In genomic region chr3:65659620-65659932, GRCm38 (mm10) we compare ENCODE assay signal across 8 mouse cellular contexts. TPM values are rescaled to one million over a fixed set of nuclear protein-coding genes. Genes with fewer than 3 reads are reported as not detected.
A peak's percentile ranks its signal among the peaks of the same experiment; 100 is the strongest.
DNase-seq lines count a peak whose midpoint lies in the region; ATAC-seq and TF ChIP-seq lines count a peak whose summit lies in the region.

No protein-coding gene starts in this region.

- peaks cover 8% of the 10 kb centered on the region for H3K27me3 ChIP-seq in embryonic facial prominence, embryonic 12.5 days
- no peaks in the 10 kb centered on the region for H3K27me3 ChIP-seq in intestine, embryonic 15.5 days (replicated peaks)
- H3K27me3 ChIP-seq in myocyte (ENCODE audit: control insufficient read depth, insufficient read depth, insufficient read length): no peaks in the 10 kb centered on the region

- TF ChIP-seq POLR2A in myocyte (IDR thresholded peaks at IDR 0.05; ENCODE audit: insufficient read length, low read depth): no peak

- peak overlapping the region; percentile 70 for H3K9ac ChIP-seq in embryonic facial prominence, embryonic 12.5 days
- H3K9ac ChIP-seq in intestine, embryonic 15.5 days: peak overlapping the region; percentile 71

- H3K79me2 ChIP-seq in myocyte (ENCODE audit: control insufficient read depth, insufficient read depth): no peaks in the 10 kb centered on the region

- peak overlapping the region; percentile 12 for H3ac ChIP-seq in myocyte (ENCODE audit: control insufficient read depth, insufficient read length)

- intact Hi-C loops in left cerebral cortex, adult 2 months (cut with DNase I): loop anchor here (1.0 to 5.0 kb wide), 4 partner anchors 55 to 267 kb away; partner anchors contain the start of genes Ssr3 and Tiparp

- peak overlapping the region; percentile 67 for H3K4me3 ChIP-seq in left cerebral cortex, adult 2 months
- peak overlapping the region; percentile 49 for H3K4me3 ChIP-seq in embryonic facial prominence, embryonic 12.5 days
- H3K4me3 ChIP-seq in intestine, embryonic 15.5 days (replicated peaks): peak overlapping the region; percentile 59
- H3K4me3 ChIP-seq in myocyte: peak overlapping the region; percentile 64

- H3K4me1 ChIP-seq in embryonic facial prominence, embryonic 12.5 days: no peaks in the 10 kb centered on the region
- H3K4me1 ChIP-seq in intestine, embryonic 15.5 days (replicated peaks): no peaks in the 10 kb centered on the region

- TF ChIP-seq CTCF in left cerebral cortex, adult 2 months (IDR thresholded peaks at IDR 0.05): no peak

- H3K36me3 ChIP-seq in embryonic facial prominence, embryonic 12.5 days: no peaks in the 10 kb centered on the region
- H3K36me3 ChIP-seq in intestine, embryonic 15.5 days: no peaks in the 10 kb centered on the region
- no peaks in the 10 kb centered on the region for H3K36me3 ChIP-seq in myocyte (ENCODE audit: control insufficient read depth, insufficient read depth)

- WGBS in embryonic facial prominence, embryonic 12.5 days: 2% methylated on average over 9 of the region's 9 CpGs
- 3% methylated on average over 9 of the region's 9 CpGs for WGBS in intestine, embryonic 15.5 days

- peak; percentile 19; the same call in 1 of the 2 replicates for ATAC-seq in embryonic facial prominence, embryonic 12.5 days (ENCODE audit: insufficient number of reproducible peaks, insufficient read depth, low FRiP score, low TSS enrichment)
- ATAC-seq in intestine, embryonic 15.5 days: no peak

- peak in 1 of 2 experiments; percentile 20 for DNase-seq in left cerebral cortex, adult 2 months (ENCODE audit: extremely low spot score in 1 of 2, low spot score in 2 of 2)
- DNase-seq in left cerebral cortex, adult 8-10 months (ENCODE audit: low spot score in 2 of 2): no peak
- no peak for DNase-seq in frontal cortex, postnatal 25 days (ENCODE audit: low spot score in 2 of 2)
- no peak for DNase-seq in right cerebral cortex, adult 18-20 months
- no peak for DNase-seq in kidney, postnatal 4 days

- peak overlapping the region; percentile 88 for H3K27ac ChIP-seq in left cerebral cortex, adult 2 months
- peak overlapping the region; percentile 65 for H3K27ac ChIP-seq in embryonic facial prominence, embryonic 12.5 days
- peak overlapping the region; percentile 92 for H3K27ac ChIP-seq in intestine, embryonic 15.5 days

- peak overlapping the region; percentile 89 for H3K4me2 ChIP-seq in embryonic facial prominence, embryonic 12.5 days (replicated peaks)
- peak overlapping the region; percentile 89 for H3K4me2 ChIP-seq in intestine, embryonic 15.5 days (replicated peaks)
- H3K4me2 ChIP-seq in myocyte (ENCODE audit: low read depth): peak overlapping the region; percentile 91

- H3K9me3 ChIP-seq in embryonic facial prominence, embryonic 12.5 days: no peaks in the 10 kb centered on the region
- H3K9me3 ChIP-seq in intestine, embryonic 15.5 days: no peaks in the 10 kb centered on the region

TF ChIP-seq in myocyte, 11 proteins besides CTCF, POLR2A, EP300 and RAD21:
- no peak for TF ChIP-seq TCF3 (IDR thresholded peaks at IDR 0.05; ENCODE audit: insufficient read length, low read depth)
- no peak for TF ChIP-seq CEBPB (IDR thresholded peaks at IDR 0.05; ENCODE audit: insufficient read depth, poor library complexity, severe bottlenecking)
- TF ChIP-seq POLR2AphosphoS2 (IDR thresholded peaks at IDR 0.05; ENCODE audit: insufficient read length, low read depth): no peak
- no peak for TF ChIP-seq REST (IDR thresholded peaks at IDR 0.05; ENCODE audit: insufficient read depth, insufficient read length)
- no peak for TF ChIP-seq TCF12 (IDR thresholded peaks at IDR 0.05; ENCODE audit: insufficient read depth, poor library complexity, severe bottlenecking)
- TF ChIP-seq MYOG (IDR thresholded peaks at IDR 0.05; ENCODE audit: control insufficient read depth in 1 of 3, insufficient read depth in 1 of 3, insufficient read length in 2 of 3, low read depth in 2 of 3): no peak
- TF ChIP-seq MYOD1 (IDR thresholded peaks at IDR 0.05; ENCODE audit: control insufficient read depth in 1 of 3, insufficient read length in 2 of 3, low read depth in 2 of 3): no peak
- TF ChIP-seq E2F4 (IDR thresholded peaks at IDR 0.05; ENCODE audit: insufficient read depth): no peak
- TF ChIP-seq USF1 (IDR thresholded peaks at IDR 0.05; ENCODE audit: low read depth): no peak
- TF ChIP-seq MAX (IDR thresholded peaks at IDR 0.05; ENCODE audit: low read depth): no peak
- no peak for TF ChIP-seq SRF (IDR thresholded peaks at IDR 0.05; ENCODE audit: control insufficient read depth, insufficient read length, low read depth)

RNA-seq across cellular contexts. Expression of gene Lekr1, which starts 6.5 kb away (rescaled TPM):
- total RNA-seq in left cerebral cortex, adult 2 months (2021): 1 to 10 TPM; 6.4 to 6.5 TPM
- 10 to 100 TPM in 1 of 4 experiments, 1 to 10 TPM in 3; 6.0 to 11.4 (median 7.0) TPM for total RNA-seq in left cerebral cortex, adult 8-10 months (2022)
- 8.7 and 9.6 TPM in 2 replicates for polyA plus RNA-seq in embryonic facial prominence, embryonic 12.5 days (2016; fragmentation: Nextera tagmentation; extraction: Ambion mirVana)
- polyA plus RNA-seq in intestine, embryonic 15.5 days (2015; fragmentation: Nextera tagmentation; extraction: Ambion mirVana): 6.5 and 7.5 TPM in 2 replicates
- 0.65 TPM for polyA plus RNA-seq in myocyte (2012; fragmentation: generic; extraction: Trizol)
